Mouse (Mus musculus) B cell, adult 2 months (primary cell): ENCODE results near the gene 9430015G10Rik.
"Not testable (repeated sequence)": the region's sequence is repeated elsewhere in the genome, so short reads cannot be mapped to it uniquely, and the experiment has no call there.

Experiments used
- DNase-seq, 2 experiments: peaks; one replicate each; pipeline ENCODE4 v3.0.0; 2022

9430015G10Rik gene

GRCm38 (mm10) chr4:156097770-156098366 is 11.9 kb upstream of the 9430015G10Rik start:
- DNase-seq, result no peak

DNA sequence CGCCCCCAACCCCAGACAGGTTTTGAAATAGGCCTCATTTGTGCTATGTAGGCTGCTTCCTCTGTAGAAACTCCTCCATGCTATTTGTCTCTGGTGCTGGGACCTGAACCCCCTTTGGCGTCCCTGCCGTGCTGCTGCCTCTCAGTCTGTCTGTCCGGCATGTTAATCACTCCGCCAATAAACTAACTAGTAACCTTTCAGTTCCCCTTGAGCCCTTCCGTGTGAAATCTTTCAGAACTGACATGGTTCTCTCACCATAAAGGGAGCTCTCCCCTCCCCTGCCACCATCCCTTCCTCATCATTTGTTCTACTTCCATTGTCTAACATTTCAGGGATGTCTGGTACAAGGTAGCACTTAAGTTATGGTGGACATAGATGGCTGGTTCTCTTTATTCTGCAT is 10.4 kb upstream of the 9430015G10Rik start:
- no peak for DNase-seq

- no peak for DNase-seq
Measured at GRCm38 (mm10) chr4:156100501-156100900, 9.3 kb upstream of the 9430015G10Rik start.

DNA sequence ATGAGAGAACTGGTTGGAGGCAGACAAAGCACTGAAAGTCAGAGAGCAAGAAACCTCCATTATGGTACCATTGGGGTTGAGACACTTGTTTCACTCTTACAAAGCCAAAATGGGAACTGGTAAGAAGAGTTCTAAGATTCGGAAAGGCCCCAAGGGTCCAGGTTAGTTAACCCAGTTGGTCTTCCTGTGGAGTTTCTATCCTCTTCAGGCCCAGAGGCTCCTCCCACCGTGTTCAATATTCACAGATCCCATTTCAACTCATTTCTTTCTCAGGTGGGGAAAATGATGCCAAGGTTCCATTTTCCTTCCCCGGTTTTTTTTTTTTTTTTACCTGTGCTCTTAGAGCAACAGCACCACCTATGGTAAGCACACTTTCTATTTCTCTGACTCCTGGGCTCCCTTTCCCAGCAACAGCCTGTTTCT is 8.3 kb upstream of the 9430015G10Rik start:
- DNase-seq, result no peak

GRCm38 (mm10) chr4:156103342-156103741 is 6.4 kb upstream of the 9430015G10Rik start:
- DNase-seq, result no peak

GRCm38 (mm10) chr4:156108606-156109546 is 906 bp upstream of the 9430015G10Rik start:
- DNase-seq, result peak; percentile 17 to 21

DNA sequence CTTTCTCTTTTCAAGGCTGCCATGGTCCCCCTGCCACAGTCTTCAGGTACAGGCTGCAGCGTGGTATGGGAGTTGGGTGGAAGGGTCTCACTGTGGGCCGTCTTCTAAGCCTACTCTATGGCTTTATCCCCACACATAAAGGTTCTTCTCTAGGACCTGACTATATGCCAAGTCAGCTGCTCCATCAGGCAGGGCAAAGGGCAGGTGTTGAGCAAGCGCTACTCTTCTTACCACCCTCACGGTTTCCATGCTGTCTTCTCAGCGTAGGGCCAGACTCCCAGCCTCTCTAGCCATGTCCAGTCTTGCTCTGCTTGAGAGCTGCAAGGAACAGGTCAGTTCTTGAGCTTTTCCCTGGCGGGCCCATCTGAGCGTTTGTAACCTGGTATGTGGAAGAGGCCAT is 14.3 kb downstream of the 9430015G10Rik start:
- DNase-seq, result no peak

- DNase-seq, result no peak
Measured at GRCm38 (mm10) chr4:156125393-156125792, 15.6 kb downstream of the 9430015G10Rik start.

DNA sequence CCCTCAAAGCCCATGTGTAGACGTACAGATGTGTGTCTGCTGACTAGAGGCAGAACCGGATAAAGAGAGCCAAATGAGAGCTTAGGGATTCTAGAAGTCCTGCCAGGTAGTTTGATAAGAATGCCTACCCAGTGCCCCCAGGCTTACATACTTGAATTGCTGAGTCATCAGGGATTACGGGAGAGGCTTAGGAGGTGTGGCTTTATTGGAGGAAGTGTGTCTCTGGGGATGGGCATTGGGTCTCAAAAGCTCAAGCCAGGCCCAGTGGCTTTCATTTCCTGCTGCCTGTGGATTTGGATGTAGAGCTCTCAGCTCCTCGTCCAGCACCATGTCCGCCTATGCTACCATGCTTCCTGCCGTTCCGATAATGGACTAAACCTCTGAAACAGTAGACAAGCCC is 17.1 kb downstream of the 9430015G10Rik start:
- DNase-seq, result no peak

DNA sequence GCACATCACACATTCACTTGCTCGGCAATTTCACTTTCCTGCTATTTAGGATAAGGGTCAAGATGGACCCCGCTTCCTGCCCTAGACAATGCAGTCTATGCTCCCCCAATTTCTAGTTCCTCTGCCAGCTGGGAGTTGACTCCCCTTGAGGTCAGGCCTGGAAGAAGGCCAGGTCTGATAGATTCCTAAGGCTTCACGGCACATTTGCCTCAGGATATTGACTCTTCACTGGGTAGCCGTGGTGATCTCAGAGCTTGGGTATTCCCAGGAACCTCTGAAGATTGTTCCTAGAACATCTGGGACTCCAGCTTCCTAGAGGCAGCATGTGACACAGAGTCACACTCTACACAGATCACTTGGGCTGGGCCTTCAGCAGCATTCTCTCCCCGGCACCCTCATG is 19.0 kb downstream of the 9430015G10Rik start:
- DNase-seq, result no peak

GRCm38 (mm10) chr4:156130436-156130835 is 20.7 kb downstream of the 9430015G10Rik start, which contains the start of gene Rnf223:
Gene Rnf223, plus strand, starts transcription at chr4:156130513.
- no peak for DNase-seq

GRCm38 (mm10) chr4:156130940-156131339 is 21.2 kb downstream of the 9430015G10Rik start:
- no peak for DNase-seq

GRCm38 (mm10) chr4:156133334-156133733 is 23.6 kb downstream of the 9430015G10Rik start:
- DNase-seq, result no peak

DNA sequence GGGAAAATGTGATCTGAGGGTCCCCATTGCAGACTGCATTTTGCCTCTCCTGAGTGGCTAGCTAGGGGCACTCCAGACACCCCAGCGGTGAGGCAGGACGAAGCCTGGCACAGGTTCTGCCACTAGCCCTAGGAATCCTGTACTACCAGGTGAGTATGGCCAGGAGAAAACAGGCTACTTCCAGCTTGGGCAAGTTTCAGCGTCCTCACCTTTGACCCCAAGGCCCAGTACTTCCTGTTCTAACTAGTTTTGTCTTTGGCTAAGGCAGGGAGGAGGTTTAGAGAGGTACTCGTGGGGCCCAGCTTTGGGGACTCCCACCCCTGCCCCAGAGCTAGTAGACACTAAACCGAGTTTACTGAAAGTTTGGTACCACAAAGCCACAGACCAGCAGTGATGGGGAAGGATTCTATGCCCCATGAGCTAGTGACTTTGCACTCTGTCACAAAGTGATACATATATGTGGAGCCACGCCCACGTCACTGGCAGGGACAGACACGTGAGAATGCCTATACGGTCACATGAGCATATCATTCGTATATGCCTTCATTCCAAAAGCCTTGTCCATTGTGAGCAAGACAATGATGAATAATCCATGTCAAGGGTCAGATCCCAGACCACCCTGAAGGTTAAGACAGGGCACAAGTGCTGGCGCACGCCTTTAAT is 24.3 kb downstream of the 9430015G10Rik start:
- DNase-seq, result no peak

DNA sequence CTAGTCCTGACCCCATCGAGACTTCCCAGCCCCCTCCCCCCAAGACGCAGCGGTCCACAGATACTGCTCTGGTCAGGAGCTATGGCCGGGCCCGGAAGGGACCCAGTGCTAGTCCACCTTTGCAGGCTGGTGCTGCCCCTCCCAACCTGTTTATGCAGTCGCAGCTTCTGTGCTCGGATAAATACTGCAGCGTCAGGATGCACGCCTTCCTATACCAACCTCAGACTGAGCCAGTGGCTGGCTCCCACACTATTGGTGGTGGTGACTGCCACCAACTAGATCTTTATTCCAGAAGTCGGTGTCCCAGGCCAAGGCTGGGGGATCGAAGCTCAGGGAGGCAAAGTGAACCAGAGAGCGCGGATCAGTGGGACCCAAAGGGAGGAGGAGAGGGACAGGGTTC is 25.3 kb downstream of the 9430015G10Rik start:
- DNase-seq, result no peak

- no peak for DNase-seq
Measured at GRCm38 (mm10) chr4:156135801-156136200, 26.0 kb downstream of the 9430015G10Rik start.

DNA sequence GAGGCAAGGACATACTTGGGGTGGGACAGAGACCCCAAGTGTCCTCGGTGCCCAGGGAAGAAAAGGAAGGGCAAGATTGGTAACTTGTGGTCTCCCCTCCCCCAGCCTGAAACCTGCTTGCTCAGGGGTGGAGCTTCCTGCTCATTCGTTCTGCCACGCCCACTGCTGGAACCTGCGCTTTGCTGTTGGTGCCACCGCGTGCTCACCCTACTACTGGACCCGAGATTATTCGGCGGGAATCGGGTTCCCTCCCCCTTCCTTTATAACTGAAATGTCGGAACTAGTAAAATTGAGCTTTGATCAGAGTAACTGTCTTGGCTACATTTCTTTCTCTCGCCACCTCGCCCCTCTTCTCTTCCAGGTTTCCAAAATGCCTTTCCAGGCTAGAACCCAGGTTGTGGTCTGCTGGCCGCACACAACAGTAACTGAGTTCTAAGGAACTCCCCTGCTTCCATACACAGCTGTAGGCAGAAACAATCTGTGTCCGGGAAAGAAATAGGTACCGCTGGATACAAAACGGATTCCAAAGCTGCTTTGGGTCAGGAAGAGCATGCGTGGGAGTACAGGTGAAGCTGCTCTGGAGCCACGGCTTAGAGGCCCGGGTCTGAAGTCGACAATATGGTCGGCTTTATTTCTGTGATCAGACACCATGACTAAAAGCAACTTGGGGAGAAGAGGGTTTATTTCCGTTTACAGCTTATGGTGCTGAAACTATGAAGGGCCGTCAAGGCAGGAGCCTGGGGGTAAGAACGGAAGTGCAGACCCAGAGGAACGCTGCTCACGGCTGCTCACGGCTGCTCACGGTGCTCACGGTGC is 26.7 kb downstream of the 9430015G10Rik start:
- peak in 1 of 2 experiments; percentile 7 for DNase-seq

- DNase-seq, result not testable (repeated sequence)
Measured at GRCm38 (mm10) chr4:156150887-156151286, 41.1 kb downstream of the 9430015G10Rik start.

DNA sequence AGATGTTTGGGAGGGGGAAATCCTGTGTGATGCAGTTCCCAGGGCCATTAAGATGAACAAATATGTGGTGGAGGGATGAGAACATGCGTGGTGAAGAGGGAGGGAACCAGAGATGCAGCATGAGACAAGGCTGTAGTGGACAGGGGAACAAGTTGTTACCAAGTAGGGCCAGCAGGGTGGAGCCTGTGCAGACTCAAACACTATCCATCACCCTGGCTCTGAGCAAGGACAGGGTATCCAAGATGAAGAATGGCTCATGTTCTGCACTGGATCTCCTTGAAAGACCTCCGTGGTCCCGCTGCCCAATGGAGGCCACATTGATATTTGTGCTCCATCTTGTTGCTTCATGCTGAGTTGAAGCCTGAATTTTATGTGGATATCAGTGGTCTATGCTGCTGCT is 45.0 kb downstream of the 9430015G10Rik start:
- no peak for DNase-seq

GRCm38 (mm10) chr4:156166477-156166876 is 56.7 kb downstream of the 9430015G10Rik start:
- DNase-seq, result peak; percentile 9 to 22

- no peak for DNase-seq
Measured at GRCm38 (mm10) chr4:156168611-156169010, 58.8 kb downstream of the 9430015G10Rik start.

GRCm38 (mm10) chr4:156169129-156169528 is 59.3 kb downstream of the 9430015G10Rik start:
- DNase-seq, result no peak

DNA sequence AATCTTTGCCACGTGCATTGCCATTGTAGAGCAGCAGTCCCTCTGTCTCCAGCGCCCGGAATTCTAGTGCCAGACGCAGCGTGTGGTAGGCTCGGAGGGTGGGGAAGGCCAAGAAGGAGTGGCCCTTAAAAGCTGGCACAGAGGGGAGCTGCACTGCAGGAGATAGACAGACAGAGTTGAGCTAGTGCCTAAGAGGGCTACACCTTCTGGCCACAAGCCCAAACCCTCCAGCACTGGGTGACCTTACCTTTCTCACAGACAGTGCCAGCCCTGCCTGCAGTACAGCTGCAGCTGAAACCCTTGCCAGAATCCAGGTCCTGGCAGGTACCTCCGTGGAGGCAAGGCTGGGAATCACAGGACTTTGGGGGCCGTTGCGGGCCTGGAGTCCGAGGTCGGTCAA is 62.0 kb downstream of the 9430015G10Rik start:
- DNase-seq, result no peak
